Mouse (Mus musculus) lung, embryonic 15.5 days (tissue): ENCODE measurements around the gene Sh3rf1. TPM values are rescaled to one million over a fixed set of nuclear protein-coding genes. Genes with fewer than 3 reads are reported as not detected.

ENCODE experiments used
- ATAC-seq: fragments of 200-750 bp; cut with Nextera tagmentation; 2 replicates; pipeline ENCODE4 v1.8.0; 2017; ENCODE audit warnings: moderate number of reproducible peaks, borderline replicate concordance; ENCODE audit not compliant: low FRiP score, low TSS enrichment; ENCODE audit errors: extremely low read depth
- H3K27ac ChIP-seq: fragments of 300-500 bp; sonication (generic); 2 replicates; pipeline ENCODE4 v1.5.1; 2015; ENCODE audit warnings: moderate library complexity, mild to moderate bottlenecking, inconsistent platforms
- H3K27me3 ChIP-seq: fragments of 300-500 bp; sonication (generic); 2 replicates; pipeline ENCODE4 v1.6.1; 2015; ENCODE audit warnings: inconsistent platforms
- H3K36me3 ChIP-seq: fragments of 300-500 bp; sonication (generic); 2 replicates; pipeline ENCODE4 v1.6.1; 2015; ENCODE audit warnings: inconsistent platforms
- H3K4me1 ChIP-seq: fragments of 300-500 bp; sonication (generic); 2 replicates; pipeline ENCODE4 v1.6.1; 2015; ENCODE audit warnings: inconsistent platforms
- H3K4me2 ChIP-seq: fragments of 300-500 bp; sonication (generic); 2 replicates; pipeline ENCODE4 v1.6.1; 2015; ENCODE audit warnings: inconsistent platforms, mild to moderate bottlenecking, moderate library complexity
- H3K4me3 ChIP-seq: fragments of 300-500 bp; sonication (generic); 2 replicates; pipeline ENCODE4 v1.5.1; 2015; ENCODE audit warnings: mild to moderate bottlenecking, inconsistent platforms
- H3K9ac ChIP-seq: fragments of 300-500 bp; sonication (generic); 2 replicates; pipeline ENCODE4 v1.6.1; 2015; ENCODE audit warnings: inconsistent platforms
- H3K9me3 ChIP-seq: fragments of 300-500 bp; sonication (generic); 2 replicates; pipeline ENCODE4 v1.6.1; 2016; ENCODE audit warnings: inconsistent platforms
- WGBS: fragments of 180-500 bp; shearing (Covaris S2); methylation state at CpG from one replicate; pipeline ENCODE4 v1.1.7; 2015; 5-methylcytosine and 5-hydroxymethylcytosine counted together
- polyA plus RNA-seq: library from polyadenylated mRNA; unstranded; fragments of >200 nt; fragmentation: Nextera tagmentation; extraction: Ambion mirVana; gene quantifications from 2 replicates; pipeline ENCODE4 v1.2.1, GENCODE M21; 2015

The Sh3rf1 gene
- polyA plus RNA-seq, 1 experiment from 2014 or later, result 16.8 TPM

DNA sequence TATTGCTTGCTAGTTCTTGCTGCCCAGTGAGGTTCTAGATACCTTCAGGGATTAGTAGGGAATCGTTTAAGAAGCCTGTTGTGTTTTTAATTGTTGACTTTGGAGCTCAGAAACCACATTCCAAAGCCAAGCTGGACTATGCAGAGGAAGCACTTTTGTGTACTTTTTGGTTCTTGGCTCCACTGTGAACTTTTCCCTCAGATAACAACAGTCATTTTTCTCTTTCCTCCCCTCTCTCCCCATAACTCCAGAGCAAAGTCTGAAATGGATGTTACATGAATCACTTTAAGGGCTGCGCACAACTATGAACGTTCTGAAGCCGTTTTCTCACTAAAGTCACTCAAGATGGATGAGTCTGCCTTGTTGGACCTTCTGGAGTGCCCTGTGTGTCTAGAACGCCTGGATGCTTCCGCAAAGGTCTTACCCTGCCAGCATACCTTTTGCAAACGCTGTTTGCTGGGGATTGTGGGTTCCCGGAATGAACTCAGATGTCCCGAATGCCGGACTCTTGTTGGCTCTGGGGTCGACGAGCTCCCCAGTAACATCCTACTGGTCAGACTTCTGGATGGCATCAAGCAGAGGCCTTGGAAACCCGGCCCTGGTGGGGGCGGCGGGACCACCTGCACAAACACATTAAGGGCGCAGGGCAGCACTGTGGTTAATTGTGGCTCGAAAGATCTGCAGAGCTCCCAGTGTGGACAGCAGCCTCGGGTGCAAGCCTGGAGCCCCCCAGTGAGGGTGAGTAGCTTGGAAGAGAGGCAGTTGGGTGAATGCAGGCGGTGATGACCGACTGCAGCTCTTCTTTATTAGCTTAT is 2.1 kb downstream of the Sh3rf1 start:
- no peaks in the 10 kb centered on the region for H3K27me3 ChIP-seq
- H3K36me3 ChIP-seq, result no peaks in the 10 kb centered on the region
- 17% methylated on average over 20 of the region's 20 CpGs for WGBS
- peak overlapping the region; percentile 81 for H3K4me2 ChIP-seq
- peaks cover 66% of the 10 kb centered on the region for H3K4me1 ChIP-seq
- H3K4me3 ChIP-seq, result peak overlapping the region; percentile 60
- no peaks in the 10 kb centered on the region for H3K9me3 ChIP-seq
- no peak for ATAC-seq
- H3K9ac ChIP-seq, result peak overlapping the region; percentile 63
- H3K27ac ChIP-seq, result peak overlapping the region; percentile 88; the same call in 1 of the 2 replicates

DNA sequence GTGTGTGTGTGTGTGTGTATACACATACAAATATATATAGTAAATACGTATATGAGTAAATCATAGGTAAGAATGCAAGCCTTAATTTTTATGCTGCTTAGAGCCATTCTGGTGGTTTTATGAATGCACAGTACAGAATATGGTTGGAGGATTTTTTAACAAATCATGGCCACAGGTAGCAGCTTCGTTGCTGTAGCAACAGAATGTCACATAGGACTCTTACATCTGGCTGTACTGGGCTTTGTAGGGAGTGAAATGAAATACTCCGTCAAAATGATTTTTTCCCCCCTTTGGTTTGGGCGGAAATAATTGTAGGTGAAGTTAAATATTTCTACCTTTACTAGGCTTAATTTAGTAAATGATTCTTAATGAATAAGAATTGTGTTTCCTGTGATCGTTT is 3.0 kb downstream of the Sh3rf1 start:
- peak overlapping the region; percentile 63; the same call in 1 of the 2 replicates for H3K9ac ChIP-seq
- H3K4me1 ChIP-seq, result peaks cover 70% of the 10 kb centered on the region
- H3K4me2 ChIP-seq, result peak overlapping the region; percentile 81
- WGBS, result 62% methylated on average over 5 of the region's 5 CpGs
- H3K27ac ChIP-seq, result no peak overlapping the region
- H3K27me3 ChIP-seq, result no peaks in the 10 kb centered on the region
- H3K9me3 ChIP-seq, result no peaks in the 10 kb centered on the region
- H3K4me3 ChIP-seq, result peak overlapping the region; percentile 60
- H3K36me3 ChIP-seq, result no peaks in the 10 kb centered on the region
- no peak for ATAC-seq

DNA sequence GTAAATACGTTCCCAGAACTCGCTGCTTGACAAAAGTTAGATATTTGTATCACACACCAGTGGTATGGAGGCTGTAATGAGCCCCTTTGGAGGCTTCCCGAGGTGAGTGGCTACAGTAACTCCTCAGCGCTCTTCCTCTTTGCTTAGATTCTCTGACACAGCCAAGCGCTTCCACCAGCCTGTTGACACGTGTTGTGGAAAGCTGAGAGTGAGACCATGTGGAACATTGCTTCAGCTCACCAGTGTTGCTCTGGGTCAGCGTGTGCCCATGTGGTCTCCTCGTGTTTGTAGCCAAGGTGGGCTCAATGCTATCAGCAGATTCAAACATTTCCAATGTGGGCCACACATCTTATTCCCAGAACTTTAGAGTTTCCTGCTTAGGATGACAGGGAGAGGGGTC is 5.0 kb downstream of the Sh3rf1 start:
- Histone ChIP-seq H3K4me1 (peaks cover 66% of the 10 kb centered on the region), H3K4me3 (peak overlapping the region; percentile 15), H3K36me3 (no peaks in the 10 kb centered on the region), H3K9me3 (no peaks in the 10 kb centered on the region), H3K27me3 (no peaks in the 10 kb centered on the region), H3K27ac (no peak overlapping the region), H3K4me2 (peak overlapping the region; percentile 81), H3K9ac (0 out of 2 replicates have a peak overlapping the region, but pooled peaks have one; percentile 4)
- WGBS, result 44% methylated on average over 8 of the region's 8 CpGs
- no peak for ATAC-seq

DNA sequence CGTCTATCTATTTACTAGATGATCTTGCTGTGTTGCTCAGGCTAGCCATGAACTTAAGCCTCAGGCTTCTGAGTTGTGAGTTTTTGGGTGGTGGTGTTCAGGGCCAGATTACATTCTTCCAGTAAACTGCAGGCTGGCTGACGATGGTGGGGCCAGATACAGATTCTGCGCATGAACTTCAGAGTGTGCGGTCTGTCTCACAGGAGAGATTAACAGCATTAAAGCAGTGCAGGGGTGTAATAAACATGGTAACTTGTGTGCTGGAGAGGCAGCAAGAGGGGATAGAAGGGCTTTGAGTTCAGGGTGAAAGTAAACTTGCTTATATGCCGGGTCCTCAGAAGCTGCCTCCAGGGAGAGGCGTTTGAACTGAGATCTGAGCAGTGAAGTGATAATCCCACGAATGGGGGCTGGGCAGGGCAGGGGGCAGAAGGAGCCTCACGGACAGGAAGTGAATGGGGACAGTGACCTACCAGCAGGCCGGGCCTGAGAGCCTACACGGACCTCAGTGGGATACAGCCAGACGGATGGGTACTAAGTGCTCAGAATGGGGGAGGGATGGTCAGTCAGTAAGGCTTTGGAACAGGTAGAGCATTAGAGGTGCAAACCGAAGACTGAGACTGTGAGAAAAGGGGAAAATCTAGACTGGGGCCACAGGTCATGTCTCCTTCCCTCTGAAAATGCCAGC is 6.0 kb downstream of the Sh3rf1 start:
- ATAC-seq, result no peak
- no peak overlapping the region for H3K4me3 ChIP-seq
- H3K4me2 ChIP-seq, result 0 out of 2 replicates have a peak overlapping the region, but pooled peaks have one; percentile 2
- 49% methylated on average over 12 of the region's 12 CpGs for WGBS
- no peak overlapping the region for H3K27ac ChIP-seq
- H3K4me1 ChIP-seq, result peaks cover 71% of the 10 kb centered on the region
- H3K36me3 ChIP-seq, result no peaks in the 10 kb centered on the region
- H3K27me3 ChIP-seq, result no peaks in the 10 kb centered on the region
- no peak overlapping the region for H3K9ac ChIP-seq
- H3K9me3 ChIP-seq, result no peaks in the 10 kb centered on the region

DNA sequence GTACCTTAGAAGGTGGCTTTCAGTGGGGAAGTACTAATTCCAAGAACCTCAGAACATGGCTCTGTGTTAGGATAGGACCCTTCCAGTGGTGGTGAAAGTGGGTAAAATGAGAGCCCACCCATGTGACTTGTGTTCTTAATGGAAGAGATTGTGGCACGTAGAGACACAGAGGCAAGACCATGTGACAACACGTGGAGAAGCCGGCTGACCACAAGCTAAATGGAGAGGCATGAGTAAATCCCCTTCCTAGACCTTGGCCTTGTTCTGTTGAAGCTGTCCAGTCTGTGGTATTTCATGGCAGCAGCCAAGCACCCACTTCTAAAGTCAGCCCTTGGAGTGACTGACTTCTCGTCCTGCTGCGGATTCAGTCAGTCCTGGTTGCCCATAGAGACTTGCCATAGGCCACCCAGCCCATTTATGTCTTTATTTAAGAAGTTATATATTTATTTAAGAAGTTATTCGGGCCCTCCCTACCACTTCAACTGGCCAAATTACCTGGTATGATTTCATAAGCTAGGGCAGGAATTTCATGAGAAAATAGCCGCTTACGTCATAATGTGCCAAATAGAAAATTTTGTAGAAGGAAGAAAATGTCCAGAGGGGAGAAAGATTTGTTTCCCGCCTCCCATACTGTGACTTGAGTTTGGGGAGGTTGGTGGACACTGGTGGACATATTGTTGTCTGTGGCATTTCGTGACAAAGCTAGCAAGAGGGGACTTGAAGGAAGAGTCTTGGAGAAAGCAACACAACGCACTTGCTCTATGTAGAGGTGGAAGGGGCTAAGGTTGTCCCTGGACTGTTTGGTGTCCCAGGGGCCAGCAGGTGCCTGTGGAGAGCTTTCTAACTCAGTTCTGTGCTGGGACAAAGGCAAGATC is 7.4 kb downstream of the Sh3rf1 start:
- Histone ChIP-seq H3K4me3 (no peak overlapping the region), H3K36me3 (no peaks in the 10 kb centered on the region), H3K4me2 (no peak overlapping the region), H3K9ac (no peak overlapping the region), H3K27me3 (no peaks in the 10 kb centered on the region), H3K9me3 (no peaks in the 10 kb centered on the region), H3K4me1 (peaks cover 71% of the 10 kb centered on the region), H3K27ac (no peak overlapping the region; the same call in 1 of the 2 replicates)
- no peak; the same call in 1 of the 2 replicates for ATAC-seq
- WGBS, result 83% methylated on average over 11 of the region's 11 CpGs

DNA sequence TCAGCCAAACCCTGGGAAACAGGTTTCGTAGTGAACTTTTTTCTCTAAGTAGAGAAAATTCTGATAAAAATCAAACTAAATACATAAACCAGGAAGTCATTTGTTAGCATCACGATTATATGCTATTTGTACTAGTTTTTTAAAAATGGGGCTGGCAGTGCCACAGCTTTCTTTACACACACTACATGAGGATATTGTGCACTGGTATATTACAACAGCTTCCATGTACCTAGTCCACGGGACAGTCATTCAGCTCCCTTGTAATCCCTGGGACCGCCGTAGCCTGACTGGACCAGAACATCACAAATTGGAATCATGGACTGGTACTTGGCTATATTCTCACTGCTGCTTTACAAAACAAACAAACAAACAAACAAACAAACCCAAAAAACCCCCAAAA is 11.8 kb downstream of the Sh3rf1 start:
- no peaks in the 10 kb centered on the region for H3K9me3 ChIP-seq
- H3K9ac ChIP-seq, result no peak overlapping the region
- H3K36me3 ChIP-seq, result no peaks in the 10 kb centered on the region; the same call in 1 of the 2 replicates
- peaks cover 48% of the 10 kb centered on the region for H3K4me1 ChIP-seq
- WGBS, result 65% methylated on average over 5 of the region's 5 CpGs
- no peak for ATAC-seq
- H3K4me2 ChIP-seq, result no peak overlapping the region
- H3K4me3 ChIP-seq, result no peak overlapping the region
- peak overlapping the region; percentile 16; the same call in 1 of the 2 replicates for H3K27ac ChIP-seq
- no peaks in the 10 kb centered on the region for H3K27me3 ChIP-seq

DNA sequence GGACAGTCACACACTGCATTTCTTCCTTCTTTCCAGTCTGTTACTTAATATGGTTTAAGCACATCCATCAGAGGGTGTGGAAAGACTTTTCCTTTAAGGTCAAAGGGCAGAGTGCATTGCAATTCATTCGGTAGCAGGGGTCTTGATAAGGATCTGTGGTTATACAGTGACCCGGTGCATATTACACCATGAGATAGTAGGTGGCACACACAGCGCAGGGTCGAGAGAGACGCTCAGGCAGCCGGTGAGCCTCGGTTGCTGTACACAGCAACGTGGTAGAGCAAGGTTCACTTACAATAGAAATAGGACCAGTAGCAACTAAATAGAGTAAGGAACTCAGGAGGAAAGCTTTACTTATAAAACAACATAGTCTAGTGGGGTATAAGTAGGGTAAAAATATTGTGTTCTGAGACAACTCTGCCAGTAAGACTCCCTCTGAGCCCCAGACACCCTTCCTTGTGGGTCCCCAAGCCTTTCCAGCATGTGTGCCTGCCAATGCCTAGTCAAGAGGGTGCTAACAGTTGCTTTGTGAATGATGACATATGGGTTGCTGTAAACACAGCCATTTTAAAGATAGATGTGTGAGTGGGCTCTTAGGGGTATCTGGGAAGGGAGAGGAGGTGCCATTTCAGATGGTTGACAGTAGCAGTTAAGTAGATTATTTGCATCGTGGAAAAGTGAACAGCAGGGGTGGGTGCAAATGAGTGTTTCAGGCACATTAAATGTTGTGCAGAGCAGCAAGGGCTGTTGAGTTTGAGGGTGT is 13.0 kb downstream of the Sh3rf1 start:
- ATAC-seq, result no peak
- Histone ChIP-seq H3K9me3 (no peaks in the 10 kb centered on the region), H3K9ac (no peak overlapping the region), H3K27ac (no peak overlapping the region), H3K4me3 (no peak overlapping the region), H3K4me1 (peaks cover 37% of the 10 kb centered on the region), H3K27me3 (no peaks in the 10 kb centered on the region), H3K36me3 (no peaks in the 10 kb centered on the region; the same call in 1 of the 2 replicates), H3K4me2 (no peak overlapping the region)
- WGBS, result 41% methylated on average over 9 of the region's 9 CpGs

DNA sequence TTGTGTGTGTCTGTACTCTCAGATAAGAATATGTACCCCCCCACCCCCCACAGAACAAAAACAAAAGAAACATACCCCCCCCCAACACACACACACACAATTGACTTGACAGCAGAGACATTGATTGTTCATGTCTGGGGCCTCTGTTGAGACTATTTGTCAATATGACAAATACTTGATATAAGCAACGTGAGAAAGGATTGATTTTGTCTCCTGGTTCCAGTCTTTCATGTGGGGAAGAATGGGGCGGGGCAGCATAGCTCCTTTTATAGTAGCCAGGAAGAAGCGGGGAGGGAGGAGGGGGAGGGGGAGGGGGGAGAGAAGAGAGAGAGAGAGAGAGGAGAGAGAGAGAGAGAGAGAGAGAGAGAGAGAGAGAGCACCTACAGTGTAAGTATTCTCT is 15.9 kb downstream of the Sh3rf1 start:
- Histone ChIP-seq H3K9ac (no peak overlapping the region), H3K36me3 (no peaks in the 10 kb centered on the region; the same call in 1 of the 2 replicates), H3K9me3 (no peaks in the 10 kb centered on the region), H3K4me3 (no peak overlapping the region), H3K4me1 (peaks cover 20% of the 10 kb centered on the region), H3K4me2 (no peak overlapping the region), H3K27me3 (no peaks in the 10 kb centered on the region), H3K27ac (no peak overlapping the region)
- 52% methylated on average over 2 of the region's 3 CpGs for WGBS
- no peak for ATAC-seq

DNA sequence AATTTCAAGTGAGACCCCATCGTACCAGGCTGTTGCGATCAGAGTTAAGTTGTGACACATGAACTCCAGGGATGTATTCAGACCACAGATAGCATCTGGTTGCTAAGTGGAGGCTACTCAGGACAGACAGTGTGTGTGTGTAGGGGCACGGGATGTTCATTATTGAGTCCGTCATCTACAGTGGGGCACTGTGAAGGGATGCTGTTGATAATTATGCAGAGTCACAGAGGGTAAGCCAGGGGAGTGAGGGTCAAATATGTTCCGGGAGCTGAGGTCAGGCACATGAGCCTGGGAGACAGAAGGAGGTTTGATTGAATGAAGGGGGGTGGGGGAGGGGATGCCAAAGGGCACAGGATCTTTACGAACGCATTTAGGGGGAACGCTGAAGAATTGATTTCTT is 17.6 kb downstream of the Sh3rf1 start:
- Histone ChIP-seq H3K4me1 (peaks cover 9% of the 10 kb centered on the region), H3K27me3 (no peaks in the 10 kb centered on the region), H3K9ac (no peak overlapping the region), H3K27ac (no peak overlapping the region), H3K9me3 (no peaks in the 10 kb centered on the region), H3K4me2 (no peak overlapping the region), H3K4me3 (no peak overlapping the region), H3K36me3 (no peaks in the 10 kb centered on the region; the same call in 1 of the 2 replicates)
- no peak for ATAC-seq
- 86% methylated on average over 8 of the region's 8 CpGs for WGBS

DNA sequence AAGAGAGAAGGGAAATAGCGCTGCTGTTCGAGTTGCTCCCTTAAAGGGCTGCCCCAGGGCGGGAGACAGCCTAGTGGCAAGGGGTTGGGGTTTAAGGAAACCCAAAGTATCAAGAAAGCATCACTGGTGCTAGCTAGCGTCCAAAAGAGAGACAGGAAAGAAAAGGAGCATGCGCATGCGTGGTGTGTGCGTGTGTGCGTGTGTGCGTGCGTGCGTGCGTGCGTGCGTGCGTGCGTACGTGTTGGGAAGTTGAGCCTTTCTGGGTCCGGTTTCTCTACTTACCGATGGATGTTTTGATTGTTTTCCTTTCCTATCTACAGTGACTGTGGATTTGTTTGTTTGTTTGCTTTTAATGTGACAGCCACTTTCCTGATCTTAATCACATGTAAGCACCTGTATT is 19.2 kb downstream of the Sh3rf1 start:
- Histone ChIP-seq H3K9me3 (no peaks in the 10 kb centered on the region), H3K36me3 (no peaks in the 10 kb centered on the region; the same call in 1 of the 2 replicates), H3K27me3 (no peaks in the 10 kb centered on the region), H3K4me2 (no peak overlapping the region), H3K27ac (no peak overlapping the region), H3K4me3 (no peak overlapping the region), H3K9ac (no peak overlapping the region), H3K4me1 (peaks cover 4% of the 10 kb centered on the region; the same call in 1 of the 2 replicates)
- no peak for ATAC-seq
- 94% methylated on average over 19 of the region's 19 CpGs for WGBS

DNA sequence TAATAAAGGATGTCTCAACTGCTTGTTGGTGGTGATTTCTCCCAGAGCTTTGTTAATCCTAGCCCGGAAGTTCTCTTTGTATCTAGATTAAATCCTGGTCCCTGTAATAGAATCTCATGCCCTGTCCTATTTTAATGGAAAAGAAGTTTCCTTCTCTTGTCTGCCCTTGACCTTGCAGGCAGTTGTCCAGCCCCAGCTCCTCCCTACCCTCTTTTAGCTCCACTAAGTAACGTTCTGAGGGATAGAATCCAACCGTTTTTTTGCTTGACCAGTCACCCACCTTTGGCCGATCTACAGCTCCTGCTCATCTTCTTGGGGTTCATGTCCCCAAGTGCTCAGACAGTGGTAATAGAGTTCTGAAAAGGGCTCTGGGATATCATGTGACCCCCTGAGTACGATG is 19.8 kb downstream of the Sh3rf1 start:
- ATAC-seq, result no peak
- Histone ChIP-seq H3K4me1 (peaks cover 10% of the 10 kb centered on the region; the same call in 1 of the 2 replicates), H3K27me3 (no peaks in the 10 kb centered on the region), H3K4me3 (no peak overlapping the region), H3K4me2 (no peak overlapping the region), H3K9me3 (no peaks in the 10 kb centered on the region), H3K9ac (no peak overlapping the region), H3K27ac (no peak overlapping the region), H3K36me3 (no peaks in the 10 kb centered on the region; the same call in 1 of the 2 replicates)
- WGBS, result 87% methylated on average over 5 of the region's 5 CpGs
